Mouse (Mus musculus) cerebellum, postnatal 25 days (tissue): Measurements from ENCODE around the gene Foxi2.
A peak's percentile ranks its signal among the peaks of the same experiment; 100 is the strongest.

Experiments
- DNase-seq, 2 experiments: peaks; one replicate each; pipeline ENCODE4 v3.0.0; 2021; ENCODE audit warnings: mixed read lengths in 2 of 2

The Foxi2 gene

GRCm38 (mm10) chr7:135410237-135410965 is at the start of gene Foxi2:
Foxi2 (plus strand) TSS chr7:135410308.
- DNase-seq, result peak; percentile 31 to 53

- no peak for DNase-seq
Observed at GRCm38 (mm10) chr7:135364606-135365005, 45.5 kb upstream of the Foxi2 start.

- no peak for DNase-seq
Observed at GRCm38 (mm10) chr7:135376048-135376447, 34.1 kb upstream of the Foxi2 start.

GRCm38 (mm10) chr7:135376932-135377331 is 33.2 kb upstream of the Foxi2 start:
- DNase-seq, result peak in 1 of 2 experiments; percentile 4

GRCm38 (mm10) chr7:135378331-135378730 is 31.8 kb upstream of the Foxi2 start:
- no peak for DNase-seq

- peak in 1 of 2 experiments; percentile 14 for DNase-seq
Observed at GRCm38 (mm10) chr7:135389039-135389438, 21.1 kb upstream of the Foxi2 start.

GRCm38 (mm10) chr7:135392949-135393542 is 17.1 kb upstream of the Foxi2 start:
- no peak for DNase-seq

- DNase-seq, result no peak
Observed at GRCm38 (mm10) chr7:135394436-135394835, 15.7 kb upstream of the Foxi2 start.

- DNase-seq, result no peak
Observed at GRCm38 (mm10) chr7:135395242-135395641, 14.9 kb upstream of the Foxi2 start.

- no peak for DNase-seq
Observed at GRCm38 (mm10) chr7:135397096-135397495, 13.0 kb upstream of the Foxi2 start.

GRCm38 (mm10) chr7:135397874-135398273 is 12.2 kb upstream of the Foxi2 start:
- no peak for DNase-seq

- peak; percentile 51 to 82 for DNase-seq
Observed at GRCm38 (mm10) chr7:135403416-135403815, 6.7 kb upstream of the Foxi2 start.

GRCm38 (mm10) chr7:135406761-135407160 is 3.3 kb upstream of the Foxi2 start:
- no peak for DNase-seq

GRCm38 (mm10) chr7:135408501-135408900 is 1.6 kb upstream of the Foxi2 start:
- no peak for DNase-seq

- no peak for DNase-seq
Observed at GRCm38 (mm10) chr7:135412357-135412756, 2.2 kb downstream of the Foxi2 start.

GRCm38 (mm10) chr7:135428840-135429239 is 18.7 kb downstream of the Foxi2 start:
- no peak for DNase-seq

- DNase-seq, result no peak
Observed at GRCm38 (mm10) chr7:135430903-135431302, 20.8 kb downstream of the Foxi2 start.

- DNase-seq, result no peak
Observed at GRCm38 (mm10) chr7:135443903-135444302, 33.8 kb downstream of the Foxi2 start.

- DNase-seq, result no peak
Observed at GRCm38 (mm10) chr7:135451340-135451739, 41.2 kb downstream of the Foxi2 start.

- no peak for DNase-seq
Observed at GRCm38 (mm10) chr7:135452366-135452765, 42.3 kb downstream of the Foxi2 start.

- no peak for DNase-seq
Observed at GRCm38 (mm10) chr7:135453690-135454089, 43.6 kb downstream of the Foxi2 start.
